27 mouse cellular contexts compared by ENCODE assay signal in the genomic region with DNA sequence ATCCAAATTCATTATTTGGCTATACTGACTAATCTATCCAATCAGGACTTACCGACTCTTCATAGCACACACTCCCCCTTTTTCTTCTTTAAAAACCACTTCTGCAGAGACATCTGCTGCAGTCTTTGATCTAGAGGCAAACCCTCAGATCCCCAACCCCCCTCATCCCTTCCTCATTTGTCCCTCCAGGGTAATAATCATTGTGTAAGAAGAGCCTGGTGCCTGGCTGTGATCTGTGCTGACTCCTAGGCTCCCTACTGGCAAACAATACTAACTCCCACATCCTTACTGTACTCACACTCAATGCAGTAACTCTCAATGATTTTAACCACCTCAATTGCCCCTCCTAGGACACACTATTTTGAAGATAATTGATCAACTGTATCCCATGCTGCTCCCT.
"Had no signal": no experiment of that assay in that cellular context is flagged by ENCODE, and none has a peak within 500 bp of the region (broad histone marks: within the 10 kb centered on the region; RNA-seq: fewer than 3 reads in every experiment).

No protein-coding gene starts in this region.

- H3K9ac ChIP-seq: heart, embryonic 13.5 days; heart, embryonic 15.5 days; hindbrain, embryonic 12.5 days; hindbrain, embryonic 14.5 days; intestine, embryonic 15.5 days; limb, embryonic 13.5 days; limb, embryonic 15.5 days; liver, embryonic 13.5 days had no signal

- H3K4me2 ChIP-seq: heart, embryonic 11.5 days; heart, embryonic 13.5 days; heart, embryonic 15.5 days; hindbrain, embryonic 12.5 days; hindbrain, embryonic 14.5 days; intestine, embryonic 15.5 days; limb, embryonic 13.5 days; limb, embryonic 15.5 days; liver, embryonic 13.5 days had no signal

- DNase-seq: gastrocnemius, adult 2 months; gastrocnemius, postnatal 10 days; gastrocnemius, postnatal 25 days; heart, adult 11 months; heart, adult 2 months; heart, postnatal 14 days; heart, postnatal 36 days; kidney, adult 18-20 months; kidney, adult 8-10 months; kidney, postnatal 14 days; kidney, postnatal 36 days; layer of hippocampus, adult 9-11 months; layer of hippocampus, postnatal 36 days; left cerebral cortex, postnatal 4 days; liver, embryonic 13.5 days had no signal

- H3K4me3 ChIP-seq: gastrocnemius, adult 2 months; heart, adult 2 months; heart, embryonic 13.5 days; heart, embryonic 15.5 days; hindbrain, embryonic 10.5 days; hindbrain, embryonic 12.5 days; intestine, embryonic 15.5 days; limb, embryonic 13.5 days; limb, embryonic 15.5 days; liver, embryonic 13.5 days had no signal

- H3K4me1 ChIP-seq: heart, embryonic 13.5 days; heart, embryonic 15.5 days; hindbrain, embryonic 10.5 days; hindbrain, embryonic 12.5 days; intestine, embryonic 15.5 days; limb, embryonic 13.5 days; limb, embryonic 15.5 days; liver, embryonic 13.5 days had no signal

- H3K27me3 ChIP-seq: heart, embryonic 13.5 days; heart, embryonic 15.5 days; hindbrain, embryonic 12.5 days; intestine, embryonic 15.5 days; limb, embryonic 13.5 days; limb, embryonic 15.5 days; liver, embryonic 13.5 days had no signal

- ATAC-seq: hindbrain, embryonic 16.5 days; inflammation-experienced regulatory T-cells, adult 6 months; intestine, embryonic 15.5 days; intestine, postnatal 0 days had no signal

- H3K27ac ChIP-seq: gastrocnemius, adult 2 months; heart, adult 2 months; heart, embryonic 13.5 days; heart, embryonic 15.5 days; hindbrain, embryonic 10.5 days; hindbrain, embryonic 12.5 days; hindbrain, embryonic 14.5 days; intestine, embryonic 15.5 days; limb, embryonic 13.5 days; limb, embryonic 15.5 days; liver, embryonic 13.5 days had no signal

- H3K9me3 ChIP-seq: heart, embryonic 13.5 days; heart, embryonic 15.5 days; hindbrain, embryonic 10.5 days; hindbrain, embryonic 12.5 days; intestine, embryonic 15.5 days; limb, embryonic 13.5 days; limb, embryonic 15.5 days; liver, embryonic 13.5 days had no signal

- H3K36me3 ChIP-seq: heart, embryonic 13.5 days; heart, embryonic 15.5 days; hindbrain, embryonic 10.5 days; hindbrain, embryonic 12.5 days; intestine, embryonic 15.5 days; limb, embryonic 13.5 days; limb, embryonic 15.5 days; liver, embryonic 13.5 days had no signal
